ENCODE assay signal across 12 mouse cellular contexts in genomic region chr10:25128455-25128863, GRCm38 (mm10).
DNase-seq lines count a peak whose midpoint lies in the region; ATAC-seq lines count a peak whose summit lies in the region.
"Had no signal": no experiment of that assay in that cellular context is flagged by ENCODE, and none has a peak within 500 bp of the region (broad histone marks: within the 10 kb centered on the region; RNA-seq: fewer than 3 reads in every experiment).

No protein-coding gene starts in this region.

- ATAC-seq in granulocyte monocyte progenitor cell, adult 5-6 weeks (replicated peaks; ENCODE audit: poor library complexity, severe bottlenecking), result peak; percentile 90
- peak; percentile 68; the same call in 1 of the 2 replicates for ATAC-seq in lung, embryonic 16.5 days (ENCODE audit: low read depth)
- ATAC-seq: Patski had no signal

- peaks cover 20% of the 10 kb centered on the region for H3K4me1 ChIP-seq in lung, embryonic 16.5 days (replicated peaks; ENCODE audit: control insufficient read depth, insufficient read depth, low read length)
- H3K4me1 ChIP-seq: neural tube, embryonic 13.5 days had no signal

- H3K9ac ChIP-seq in lung, embryonic 16.5 days (ENCODE audit: low read length), result no peak overlapping the region
- H3K9ac ChIP-seq: liver, embryonic 15.5 days; neural tube, embryonic 13.5 days had no signal

- H3K27ac ChIP-seq in lung, embryonic 16.5 days (ENCODE audit: low read length), result peak overlapping the region; percentile 39; the same call in 1 of the 2 replicates
- H3K27ac ChIP-seq: liver, embryonic 15.5 days; neural tube, embryonic 13.5 days had no signal

- no peaks in the 10 kb centered on the region for H3K36me3 ChIP-seq in lung, embryonic 16.5 days (ENCODE audit: control insufficient read depth, insufficient read depth, low read length)
- H3K36me3 ChIP-seq: liver, embryonic 15.5 days; neural tube, embryonic 13.5 days had no signal

- 48% methylated on average over 5 of the region's 5 CpGs for WGBS in lung, embryonic 16.5 days

- no peak overlapping the region for H3K4me3 ChIP-seq in lung, embryonic 16.5 days (ENCODE audit: low read length)
- H3K4me3 ChIP-seq: liver, embryonic 15.5 days; neural tube, embryonic 13.5 days had no signal

- no peak overlapping the region for H3K4me2 ChIP-seq in lung, embryonic 16.5 days (ENCODE audit: low read depth, low read length)
- H3K4me2 ChIP-seq: liver, embryonic 15.5 days; neural tube, embryonic 13.5 days had no signal

- H3K27me3 ChIP-seq in lung, embryonic 16.5 days (ENCODE audit: control insufficient read depth, insufficient read depth, low read depth, low read length), result no peaks in the 10 kb centered on the region
- H3K27me3 ChIP-seq: liver, embryonic 15.5 days; neural tube, embryonic 13.5 days had no signal

- DNase-seq in 3T3-L1 (ENCODE audit: low read depth, low spot score), result peak; percentile 40
- peak; percentile 38 for DNase-seq in Muller cell, postnatal 12 days (ENCODE audit: inconsistent ontology term)
- no peak for DNase-seq in frontal cortex, postnatal 25 days (ENCODE audit: low spot score in 2 of 2)
- no peak for DNase-seq in spleen, postnatal 14 days (ENCODE audit: low spot score in 2 of 2)
- DNase-seq in thymus, postnatal 25 days, result no peak
- no peak for DNase-seq in left cerebral cortex, postnatal 4 days
- DNase-seq: layer of hippocampus, adult 9-11 months had no signal

- no peaks in the 10 kb centered on the region for H3K9me3 ChIP-seq in lung, embryonic 16.5 days (ENCODE audit: control insufficient read depth, low read length)
- H3K9me3 ChIP-seq: liver, embryonic 15.5 days; neural tube, embryonic 13.5 days had no signal

- intact Hi-C loops in left cerebral cortex, postnatal 4 days (cut with DNase I), result no loop called here

Comparison
In these comparisons a context has a peak if more than half of its experiments do, and no peak if none do; other contexts are left out.
1. DNase-seq: peak in 3T3-L1 (single experiment) and Muller cell, postnatal 12 days (single experiment); none in frontal cortex, postnatal 25 days (0 of 2), spleen, postnatal 14 days (0 of 2), thymus, postnatal 25 days (single experiment) and left cerebral cortex, postnatal 4 days (single experiment).